Mouse (Mus musculus) cerebellum, adult 9-11 months (tissue): ENCODE measurements around the gene Lsm2.
"Not testable (repeated sequence)": the region's sequence is repeated elsewhere in the genome, so short reads cannot be mapped to it uniquely, and the experiment has no call there.

ENCODE experiments used
- DNase-seq: peaks from one replicate; pipeline ENCODE4 v3.0.0; 2022

Gene Lsm2

DNA sequence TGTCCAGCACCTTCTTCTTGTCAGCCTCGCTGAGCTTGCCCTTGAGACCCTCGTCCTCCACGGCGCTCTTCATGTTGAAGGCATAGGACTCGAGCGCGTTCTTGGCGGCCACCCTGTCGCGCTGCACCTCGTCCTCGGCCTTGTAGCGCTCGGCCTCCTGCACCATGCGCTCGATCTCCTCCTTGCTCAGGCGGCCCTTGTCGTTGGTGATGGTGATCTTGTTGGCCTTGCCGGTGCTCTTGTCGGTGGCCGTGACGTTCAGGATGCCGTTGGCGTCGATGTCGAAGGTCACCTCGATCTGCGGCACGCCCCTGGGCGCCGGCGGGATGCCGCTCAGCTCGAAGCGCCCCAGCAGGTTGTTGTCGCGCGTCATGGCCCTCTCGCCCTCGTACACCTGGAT is 24.4 kb upstream of the Lsm2 start:
- not testable (repeated sequence) for DNase-seq

DNA sequence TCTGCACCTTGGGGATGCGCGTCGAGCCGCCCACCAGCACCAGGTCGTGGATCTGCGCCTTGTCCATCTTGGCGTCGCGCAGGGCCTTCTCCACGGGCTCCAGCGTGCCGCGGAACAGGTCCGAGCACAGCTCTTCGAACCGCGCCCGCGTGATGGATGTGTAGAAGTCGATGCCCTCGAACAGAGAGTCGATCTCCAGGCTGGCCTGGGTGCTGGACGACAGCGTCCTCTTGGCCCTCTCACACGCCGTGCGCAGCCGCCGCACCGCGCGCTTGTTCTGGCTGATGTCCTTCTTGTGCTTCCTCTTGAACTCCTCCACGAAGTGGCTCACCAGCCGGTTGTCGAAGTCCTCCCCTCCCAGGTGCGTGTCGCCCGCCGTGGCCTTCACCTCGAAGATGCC is 23.7 kb upstream of the Lsm2 start:
- DNase-seq: not testable (repeated sequence)

DNA sequence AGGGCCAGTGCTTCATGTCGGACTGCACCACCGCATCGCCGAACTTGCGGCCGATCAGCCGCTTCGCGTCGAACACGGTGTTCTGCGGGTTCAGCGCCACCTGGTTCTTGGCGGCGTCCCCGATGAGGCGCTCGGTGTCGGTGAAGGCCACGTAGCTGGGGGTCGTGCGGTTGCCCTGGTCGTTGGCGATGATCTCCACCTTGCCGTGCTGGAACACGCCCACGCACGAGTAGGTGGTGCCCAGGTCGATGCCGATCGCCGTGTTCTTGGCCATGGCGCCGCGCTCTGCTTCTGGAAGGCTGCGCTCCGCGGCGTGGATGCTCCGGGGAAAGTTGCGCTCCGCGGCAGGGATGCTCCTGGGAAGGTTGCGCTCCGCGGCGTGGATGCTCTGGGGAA is 22.9 kb upstream of the Lsm2 start:
- DNase-seq: not testable (repeated sequence)

DNA sequence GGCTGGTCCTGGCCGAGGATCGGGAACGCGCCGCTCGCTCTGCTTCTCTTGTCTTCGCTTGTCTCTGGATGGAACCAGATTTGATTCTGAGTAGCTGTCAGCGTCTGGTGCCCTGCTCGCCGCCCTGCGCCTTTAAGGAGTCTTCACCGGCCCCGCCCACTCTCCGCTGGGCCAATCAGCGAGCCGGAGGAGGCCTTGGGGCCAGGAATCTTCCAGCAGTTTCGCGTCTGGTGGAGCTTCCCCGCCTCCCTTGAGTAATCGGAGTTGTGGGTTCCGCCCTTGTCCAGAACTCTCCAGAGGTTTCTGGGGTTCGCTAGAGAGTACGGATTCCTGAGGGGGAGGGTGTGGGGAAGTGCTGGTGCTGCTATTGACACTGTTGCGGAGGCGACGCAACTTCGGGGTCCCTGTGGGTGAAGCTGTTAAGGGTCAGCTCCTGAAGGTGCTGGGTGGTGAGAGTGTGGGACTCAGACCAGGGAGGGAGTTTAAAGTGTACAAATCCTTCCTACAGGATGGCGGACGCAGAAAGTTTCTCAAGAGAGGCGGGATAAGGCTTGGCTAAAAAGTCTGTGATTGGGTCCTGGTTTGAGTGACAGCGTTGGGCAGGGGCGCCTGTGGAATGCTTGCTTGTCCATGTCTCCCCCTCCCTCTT is 22.4 kb upstream of the Lsm2 start, which contains the start of gene Hspa1b:
Gene Hspa1b, minus strand, starts transcription at position 109 of the 649 bp plus-strand sequence.
- DNase-seq: peak; percentile 84

DNA sequence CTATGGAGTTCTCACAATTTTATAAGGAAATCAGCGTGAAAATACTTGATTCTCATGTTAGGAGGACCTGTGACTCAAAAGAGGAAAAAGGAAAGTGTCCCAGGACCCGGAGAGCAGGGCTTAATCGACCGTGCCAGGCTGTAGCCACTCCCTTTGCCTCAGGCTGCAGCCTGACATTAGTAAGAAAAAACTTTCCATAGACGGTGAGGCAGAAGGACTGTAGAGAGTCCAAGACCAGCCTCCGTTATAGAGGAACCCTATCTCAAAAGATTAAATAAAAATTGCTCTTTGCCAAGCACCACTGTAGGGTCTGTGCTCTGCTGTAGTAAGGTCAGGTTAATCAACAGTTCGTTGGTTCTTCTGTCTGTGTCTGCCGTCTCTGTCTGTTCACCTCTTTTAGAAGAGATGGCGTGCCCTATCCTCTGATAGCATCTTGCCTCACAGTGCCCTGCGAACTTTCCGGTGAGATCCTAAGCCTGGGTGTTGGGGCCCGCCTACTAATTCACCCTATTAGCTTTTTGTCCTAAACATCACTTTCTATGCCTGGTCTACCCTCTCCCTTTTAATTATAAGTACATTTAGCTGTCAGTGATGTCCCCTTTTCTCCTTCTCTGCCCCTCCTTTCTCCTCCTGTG is 21.7 kb upstream of the Lsm2 start:
- DNase-seq: no peak

DNA sequence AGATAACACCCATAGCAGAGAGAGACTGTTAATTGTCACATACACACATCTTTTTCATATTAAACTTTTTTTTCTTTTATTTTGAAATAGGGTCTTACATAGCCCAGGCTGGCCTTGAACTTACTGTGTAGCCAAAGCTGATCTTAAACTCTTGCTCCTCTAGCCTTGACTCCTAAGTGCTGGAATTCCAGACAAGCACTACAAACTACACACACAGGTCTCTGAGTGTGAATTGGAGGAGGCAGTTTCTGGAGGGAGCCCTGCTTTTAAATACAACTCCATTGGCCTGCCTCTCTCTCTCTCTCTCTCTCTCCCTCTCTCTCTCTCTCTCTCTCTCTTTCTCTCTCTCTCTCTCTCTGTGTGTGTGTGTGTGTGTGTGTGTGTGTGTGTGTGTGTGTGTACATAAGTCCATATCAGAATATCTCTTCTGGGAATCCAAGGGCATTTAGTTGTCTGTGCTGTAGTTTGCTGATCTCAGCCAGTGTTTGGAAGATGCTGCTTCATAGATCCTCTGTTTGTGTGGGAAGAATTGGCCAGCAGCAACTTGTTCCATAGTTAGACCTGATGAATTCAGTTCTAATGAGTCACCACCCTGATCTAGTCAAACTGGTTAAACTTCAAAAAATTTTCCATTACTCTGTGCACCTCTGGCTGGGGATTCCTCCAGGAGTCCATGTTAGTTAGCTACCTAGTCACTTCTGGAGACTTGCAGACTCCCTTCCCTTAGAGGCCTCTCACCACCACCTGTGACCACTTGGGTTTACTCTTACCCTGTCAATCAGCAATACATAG is 20.8 kb upstream of the Lsm2 start:
- DNase-seq: no peak

DNA sequence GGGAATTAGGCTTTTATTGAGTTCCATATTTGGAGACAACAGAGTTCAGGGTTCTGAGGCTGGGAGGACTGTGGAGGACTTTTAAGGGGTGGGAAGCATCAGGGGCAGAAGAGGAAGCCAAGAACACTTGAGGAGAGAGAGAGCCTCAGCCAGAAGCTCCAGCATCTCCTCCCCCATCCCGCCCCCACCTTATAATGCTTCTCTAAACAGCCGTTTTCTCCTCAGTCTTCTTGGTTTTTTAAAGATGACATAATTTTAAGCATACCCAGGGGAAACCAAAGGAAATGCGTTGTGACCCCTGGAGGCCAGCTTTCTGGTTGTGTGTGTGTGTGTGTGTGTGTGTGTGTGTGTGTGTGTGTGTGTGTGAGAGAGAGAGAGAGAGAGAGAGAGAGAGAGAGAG is 19.5 kb upstream of the Lsm2 start:
- DNase-seq: no peak

DNA sequence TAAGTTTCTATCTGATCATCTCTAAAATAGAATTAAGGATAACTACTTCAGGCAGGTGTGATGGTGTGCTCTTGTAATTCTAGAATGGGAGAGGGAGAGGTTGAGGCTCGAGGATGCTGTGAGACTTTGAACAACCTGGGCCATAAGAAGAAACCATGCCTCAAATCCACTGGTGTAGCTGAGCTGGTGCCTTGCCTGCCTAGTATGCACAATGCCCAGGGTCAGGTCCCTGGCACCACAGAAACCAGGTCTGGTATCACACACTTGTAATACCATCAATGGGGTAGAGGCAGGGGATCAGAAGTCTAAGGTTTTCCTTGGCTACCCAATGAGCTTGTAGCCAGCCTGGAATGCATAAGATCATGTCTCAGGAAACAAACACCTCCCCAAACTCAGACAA is 18.8 kb upstream of the Lsm2 start:
- DNase-seq: no peak

DNA sequence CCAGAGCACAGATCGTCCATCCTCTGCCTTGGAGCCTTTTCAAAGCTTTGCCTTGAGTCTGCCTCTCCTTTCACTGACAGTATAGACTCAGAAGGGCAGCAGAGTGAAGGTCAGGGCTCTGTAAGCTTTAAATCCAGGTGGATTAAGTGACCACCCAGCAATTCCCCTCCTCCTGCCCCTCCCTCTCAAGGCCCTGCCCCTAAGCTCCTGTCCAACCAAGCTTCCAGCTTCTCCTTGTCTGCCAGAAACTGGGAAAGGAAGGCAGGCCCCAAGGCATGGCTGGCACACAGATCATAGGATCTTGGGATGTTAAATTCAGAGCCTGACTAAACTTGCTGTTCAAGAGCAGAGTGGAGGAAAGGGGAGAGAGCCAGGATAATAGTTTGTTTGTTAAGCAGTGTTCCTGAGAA is 17.0 kb upstream of the Lsm2 start:
- no peak for DNase-seq

DNA sequence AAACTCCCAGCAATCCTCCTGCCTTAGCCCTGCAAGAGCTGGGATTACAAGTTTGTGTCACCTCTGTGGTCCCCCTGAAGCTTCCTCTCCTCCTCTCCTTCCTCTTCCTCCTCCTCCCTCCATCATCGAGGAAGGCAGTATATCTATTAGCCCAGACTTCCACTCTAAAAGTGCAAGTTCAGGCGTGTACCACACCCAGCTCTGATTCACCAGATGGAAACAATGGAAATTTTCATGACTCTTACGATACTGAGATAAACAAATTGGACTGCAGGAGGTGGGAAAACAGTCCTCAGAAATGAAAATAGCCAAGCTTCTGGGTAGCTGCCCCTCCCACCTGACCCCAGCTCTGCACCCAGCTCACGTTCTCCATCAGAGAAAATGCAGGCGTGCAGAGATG is 16.0 kb upstream of the Lsm2 start:
- DNase-seq: no peak

DNA sequence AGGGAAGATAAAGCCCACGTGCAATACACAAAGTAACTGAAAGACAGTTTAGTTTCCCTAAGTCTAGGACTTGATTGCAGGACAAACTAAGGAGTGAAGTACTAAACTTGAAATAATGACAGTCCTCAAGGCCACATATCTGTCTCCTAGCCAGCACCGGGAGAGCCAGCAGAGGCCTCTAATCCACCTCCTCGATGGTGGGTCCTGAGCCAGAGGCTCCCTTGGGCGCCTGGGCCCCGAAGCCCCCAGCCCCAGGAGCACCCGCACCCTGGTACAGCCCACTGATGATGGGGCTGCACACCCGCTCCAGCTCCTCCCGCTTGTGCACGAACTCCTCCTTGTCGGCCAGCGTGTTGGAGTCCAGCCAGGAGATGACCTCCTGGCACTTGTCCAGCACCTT is 11.8 kb upstream of the Lsm2 start, which contains the start of gene Gm20481:
Gene Gm20481, plus strand, starts transcription at position 91 of the 400 bp plus-strand sequence.
- not testable (repeated sequence) for DNase-seq

DNA sequence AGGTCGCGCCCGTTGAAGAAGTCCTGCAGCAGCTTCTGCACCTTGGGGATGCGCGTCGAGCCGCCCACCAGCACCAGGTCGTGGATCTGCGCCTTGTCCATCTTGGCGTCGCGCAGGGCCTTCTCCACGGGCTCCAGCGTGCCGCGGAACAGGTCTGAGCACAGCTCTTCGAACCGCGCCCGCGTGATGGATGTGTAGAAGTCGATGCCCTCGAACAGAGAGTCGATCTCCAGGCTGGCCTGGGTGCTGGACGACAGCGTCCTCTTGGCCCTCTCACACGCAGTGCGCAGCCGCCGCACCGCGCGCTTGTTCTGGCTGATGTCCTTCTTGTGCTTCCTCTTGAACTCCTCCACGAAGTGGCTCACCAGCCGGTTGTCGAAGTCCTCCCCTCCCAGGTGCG is 10.8 kb upstream of the Lsm2 start:
- not testable (repeated sequence) for DNase-seq

DNA sequence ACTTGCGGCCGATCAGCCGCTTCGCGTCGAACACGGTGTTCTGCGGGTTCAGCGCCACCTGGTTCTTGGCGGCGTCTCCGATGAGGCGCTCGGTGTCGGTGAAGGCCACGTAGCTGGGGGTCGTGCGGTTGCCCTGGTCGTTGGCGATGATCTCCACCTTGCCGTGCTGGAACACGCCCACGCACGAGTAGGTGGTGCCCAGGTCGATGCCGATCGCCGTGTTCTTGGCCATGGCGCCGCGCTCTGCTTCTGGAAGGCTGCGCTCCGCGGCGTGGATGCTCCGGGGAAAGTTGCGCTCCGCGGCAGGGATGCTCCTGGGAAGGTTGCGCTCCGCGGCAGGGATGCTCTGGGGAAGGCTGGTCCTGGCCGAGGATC is 10.0 kb upstream of the Lsm2 start:
- DNase-seq: not testable (repeated sequence)

DNA sequence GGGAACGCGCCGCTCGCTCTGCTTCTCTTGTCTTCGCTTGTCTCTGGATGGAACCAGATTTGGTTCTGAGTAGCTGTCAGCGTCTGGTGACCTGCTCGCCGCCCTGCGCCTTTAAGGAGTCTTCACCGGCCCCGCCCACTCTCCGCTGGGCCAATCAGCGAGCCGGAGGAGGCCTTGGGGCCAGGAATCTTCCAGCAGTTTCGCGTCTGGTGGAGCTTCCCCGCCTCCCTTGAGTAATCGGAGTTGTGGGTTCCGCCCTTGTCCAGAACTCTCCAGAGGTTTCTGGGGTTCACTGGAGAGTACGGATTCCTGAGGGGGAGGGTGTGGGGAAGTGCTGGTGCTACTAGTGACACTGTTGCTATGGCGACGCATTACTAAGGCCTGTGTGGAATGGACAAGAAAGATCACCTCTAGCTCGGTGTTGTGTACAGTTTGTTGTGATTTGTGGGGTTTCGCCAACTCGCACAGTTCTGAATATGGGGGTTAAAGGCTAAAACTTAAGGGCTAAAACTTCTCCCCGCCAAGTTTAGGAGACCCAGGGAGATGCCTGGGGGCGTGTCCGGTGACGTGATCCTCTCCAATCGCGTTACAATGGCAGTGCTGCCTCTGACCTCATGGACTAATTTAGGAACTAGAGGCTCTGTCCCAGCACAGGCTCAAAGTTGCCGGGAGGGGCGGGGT is 9.5 kb upstream of the Lsm2 start, which contains the start of the genes Hspa1a and Hspa1l:
Gene Hspa1a, minus strand, starts transcription at position 88 of the 681 bp plus-strand sequence.
Gene Hspa1l, plus strand, starts transcription at position 635 of the 681 bp plus-strand sequence.
- peak; percentile 86 for DNase-seq

DNA sequence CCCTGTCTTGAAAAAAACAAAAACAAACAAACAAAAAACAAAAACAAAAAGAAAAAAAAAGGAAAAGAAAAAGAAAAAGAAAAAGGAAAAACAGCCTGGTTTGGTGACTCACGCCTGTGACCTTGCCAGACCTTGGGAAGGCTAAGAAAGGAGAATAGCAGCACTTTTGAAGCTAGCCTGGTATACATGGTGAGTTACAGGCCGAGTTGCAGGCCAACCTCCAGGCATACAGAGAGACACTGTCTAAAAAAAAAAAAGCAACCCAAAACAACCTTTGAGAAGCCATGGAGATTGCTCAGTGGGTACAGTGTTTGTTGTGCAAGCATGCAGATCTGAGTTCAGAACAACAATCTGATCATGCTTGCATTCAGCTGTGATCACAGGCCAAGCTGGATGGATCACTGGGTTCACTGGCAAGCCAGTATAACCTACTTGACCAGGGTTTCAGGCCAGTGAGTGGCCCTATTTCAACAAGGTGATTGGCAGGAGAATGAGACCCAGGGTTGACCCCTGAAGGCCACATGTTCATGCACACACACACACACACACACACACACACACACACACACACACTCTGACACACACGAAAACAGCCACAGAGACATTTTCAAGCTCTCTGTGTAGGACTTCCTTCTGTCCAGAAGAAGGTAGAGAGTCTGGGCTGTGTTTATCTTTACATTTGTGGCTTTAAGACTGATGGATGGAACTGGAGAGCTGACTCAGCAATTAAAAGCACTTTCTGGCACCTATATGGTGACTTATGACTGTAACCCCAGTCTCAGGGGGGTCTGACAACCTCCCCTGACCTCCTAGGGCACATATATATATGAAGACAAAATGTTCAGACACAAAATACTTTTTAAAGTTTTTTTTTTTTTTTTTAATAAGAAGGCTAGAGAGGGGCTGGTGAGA is 5.8 kb upstream of the Lsm2 start:
- DNase-seq: no peak

DNA sequence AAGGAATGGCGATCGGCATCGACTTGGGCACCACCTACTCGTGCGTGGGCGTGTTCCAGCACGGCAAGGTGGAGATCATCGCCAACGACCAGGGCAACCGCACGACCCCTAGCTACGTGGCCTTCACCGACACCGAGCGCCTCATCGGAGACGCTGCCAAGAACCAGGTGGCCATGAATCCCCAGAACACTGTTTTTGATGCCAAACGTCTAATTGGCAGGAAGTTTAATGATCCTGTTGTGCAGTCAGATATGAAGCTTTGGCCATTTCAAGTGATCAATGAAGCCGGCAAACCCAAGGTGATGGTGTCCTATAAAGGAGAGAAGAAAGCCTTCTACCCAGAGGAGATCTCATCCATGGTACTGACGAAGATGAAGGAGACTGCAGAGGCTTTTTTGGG is 4.7 kb upstream of the Lsm2 start:
- no peak for DNase-seq

DNA sequence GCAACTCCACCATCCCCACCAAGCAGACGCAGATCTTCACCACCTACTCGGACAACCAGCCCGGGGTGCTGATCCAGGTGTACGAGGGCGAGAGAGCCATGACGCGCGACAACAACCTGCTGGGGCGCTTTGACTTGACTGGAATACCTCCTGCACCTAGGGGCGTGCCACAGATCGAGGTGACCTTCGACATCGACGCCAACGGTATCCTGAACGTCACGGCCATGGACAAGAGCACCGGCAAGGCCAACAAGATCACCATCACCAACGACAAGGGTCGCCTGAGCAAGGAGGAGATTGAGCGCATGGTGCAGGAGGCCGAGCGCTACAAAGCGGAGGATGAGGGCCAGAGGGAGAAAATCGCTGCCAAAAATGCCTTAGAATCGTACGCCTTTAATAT is 3.4 kb upstream of the Lsm2 start:
- DNase-seq: no peak

DNA sequence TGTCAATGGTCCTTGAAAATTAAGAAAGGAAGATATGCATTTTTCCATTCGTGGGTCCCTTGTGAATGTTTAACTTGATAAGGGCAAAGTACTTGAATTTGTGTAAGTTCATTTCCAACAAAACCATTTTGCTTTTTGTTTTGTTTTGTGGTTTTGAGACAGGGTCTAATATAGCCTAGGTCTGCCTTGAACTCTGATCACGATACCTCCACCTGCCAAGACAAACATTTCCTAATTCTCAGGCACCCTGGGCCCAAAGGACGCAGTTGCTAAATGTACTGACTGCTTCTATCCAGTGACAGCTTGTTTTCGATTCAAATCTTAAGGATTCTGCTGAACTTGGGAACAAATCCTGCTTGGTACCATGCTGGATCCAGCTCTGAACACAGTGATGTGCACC is 2.0 kb upstream of the Lsm2 start:
- DNase-seq: no peak

DNA sequence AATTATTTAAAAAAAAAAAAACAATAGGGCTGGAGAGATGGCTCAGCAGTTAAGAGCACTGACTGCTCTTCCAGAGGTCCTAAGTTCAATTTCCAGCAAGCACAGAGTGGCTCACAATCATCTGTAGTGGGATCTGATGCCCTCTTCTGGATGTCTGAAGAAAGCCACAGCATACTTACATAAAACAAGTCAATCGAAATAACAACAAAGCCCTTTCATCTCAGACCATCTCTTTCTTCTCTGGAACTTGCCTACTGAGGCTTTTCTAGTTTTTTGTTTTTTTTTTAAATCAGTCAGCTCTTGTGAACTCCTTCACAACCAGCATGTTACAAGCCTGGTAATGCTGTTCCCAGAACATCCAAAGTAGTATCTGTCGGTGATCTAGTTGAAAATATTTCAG is 1.0 kb upstream of the Lsm2 start:
- DNase-seq: no peak

DNA sequence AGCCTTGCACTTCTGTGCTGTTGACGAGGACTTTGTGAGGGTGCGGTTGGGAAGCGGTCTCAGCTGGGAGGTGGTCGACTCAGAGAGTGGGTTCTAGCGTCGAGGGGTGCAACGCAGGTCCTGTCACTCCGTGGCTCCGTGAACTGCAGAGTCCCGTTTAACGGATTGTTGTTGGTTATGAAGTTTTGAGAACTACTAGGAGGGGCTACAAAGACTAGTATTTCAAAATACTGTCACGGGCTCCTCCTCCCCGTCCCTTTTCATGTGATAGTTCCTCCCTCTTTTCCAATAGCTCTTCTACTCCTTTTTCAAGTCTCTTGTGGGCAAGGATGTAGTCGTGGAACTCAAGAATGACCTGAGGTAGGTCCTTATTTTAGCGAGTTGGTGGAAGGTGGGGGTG is 666 bp downstream of the Lsm2 start:
- no peak for DNase-seq

DNA sequence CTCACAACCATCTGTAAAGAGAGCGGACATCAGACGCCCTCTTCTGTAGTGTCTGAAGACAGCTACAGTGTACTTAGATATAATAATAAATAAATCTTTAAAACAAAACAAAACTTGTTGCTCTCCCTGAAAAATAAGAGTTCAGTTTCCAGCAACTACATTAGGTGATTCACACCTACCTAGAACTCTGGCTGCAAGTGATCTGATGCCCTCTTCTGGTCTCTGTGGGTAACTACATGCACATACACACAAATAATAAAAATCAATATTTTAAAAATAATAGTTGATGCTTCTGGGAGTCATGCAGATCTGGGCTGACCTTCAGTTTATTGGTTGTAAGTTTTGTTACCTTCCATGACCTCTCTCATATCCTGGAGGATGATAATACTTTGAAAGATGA is 2.6 kb downstream of the Lsm2 start:
- no peak for DNase-seq

DNA sequence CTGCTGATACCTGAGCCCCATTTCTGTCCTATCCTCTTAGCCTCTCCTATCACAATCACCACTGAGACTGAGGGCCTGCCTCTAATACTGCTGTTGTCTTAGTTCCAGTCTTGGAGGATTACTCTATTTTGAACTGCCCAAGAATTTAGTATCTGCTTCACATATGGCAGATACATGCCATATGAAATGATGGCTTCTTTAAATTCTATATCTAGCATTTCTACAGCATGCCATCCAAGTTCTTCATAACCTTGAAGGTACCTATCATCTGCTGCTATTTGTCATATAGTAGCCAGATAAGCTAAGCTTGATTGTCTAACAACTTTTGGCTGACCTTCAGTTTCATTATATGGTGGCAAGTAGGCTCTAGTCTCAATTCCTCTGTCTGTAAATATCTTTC is 13.1 kb downstream of the Lsm2 start:
- no peak for DNase-seq
